Mouse (Mus musculus) cerebellum, adult 2 months (tissue): ENCODE results near the gene Ksr1. TPM values are rescaled to one million over a fixed set of nuclear protein-coding genes. Genes with fewer than 3 reads are reported as not detected.

Experiments used
- DNase-seq, 2 experiments: peaks; one replicate each; pipeline ENCODE4 v3.0.0; 2021
- H3K27ac ChIP-seq: fragments of 200-500 bp; 2 replicates; pipeline ENCODE4 v1.5.1; 2012; ENCODE audit warnings: low read length, control low read depth, inconsistent platforms; ENCODE audit not compliant: insufficient read depth
- H3K27me3 ChIP-seq: fragments of 200-500 bp; 2 replicates; pipeline ENCODE4 v1.6.1; 2012; ENCODE audit warnings: inconsistent platforms, mild to moderate bottlenecking, low read length, moderate library complexity; ENCODE audit not compliant: control insufficient read depth, insufficient read depth
- H3K4me1 ChIP-seq: fragments of 200-500 bp; 2 replicates; pipeline ENCODE4 v1.6.1; 2011; ENCODE audit warnings: low read length; ENCODE audit not compliant: control insufficient read depth, insufficient read depth
- H3K4me3 ChIP-seq: fragments of 200-500 bp; replicated peaks from 2 replicates; pipeline ENCODE3; 2011; ENCODE audit warnings: mild to moderate bottlenecking, low read depth, low read length, control low read depth; ENCODE audit not compliant: insufficient read depth
- CTCF ChIP-seq: fragments of 200-500 bp; IDR thresholded peaks from 2 replicates; pipeline ENCODE4 v1.5.1; 2011; ENCODE audit warnings: low read depth, mild to moderate bottlenecking, control low read depth, low read length, moderate library complexity, borderline replicate concordance; ENCODE audit not compliant: insufficient read depth
- POLR2A ChIP-seq: fragments of 200-500 bp; IDR thresholded peaks from 2 replicates; pipeline ENCODE4 v1.6.1; 2011; ENCODE audit warnings: low read length, control low read depth, borderline replicate concordance; ENCODE audit not compliant: insufficient read depth
- WGBS: fragments of 180-500 bp; shearing (Covaris S2); methylation state at CpG from one replicate; pipeline ENCODE4 v1.1.7; 2018; 5-methylcytosine and 5-hydroxymethylcytosine counted together
- polyA plus RNA-seq: library from polyadenylated mRNA; depleted of rRNA; stranded (reverse); fragments of >200 nt; gene quantifications from 2 replicates; pipeline ENCODE4 v1.2.3, GENCODE M21; 2012

The Ksr1 gene
- polyA plus RNA-seq, 1 experiment: 23.2 TPM

DNA sequence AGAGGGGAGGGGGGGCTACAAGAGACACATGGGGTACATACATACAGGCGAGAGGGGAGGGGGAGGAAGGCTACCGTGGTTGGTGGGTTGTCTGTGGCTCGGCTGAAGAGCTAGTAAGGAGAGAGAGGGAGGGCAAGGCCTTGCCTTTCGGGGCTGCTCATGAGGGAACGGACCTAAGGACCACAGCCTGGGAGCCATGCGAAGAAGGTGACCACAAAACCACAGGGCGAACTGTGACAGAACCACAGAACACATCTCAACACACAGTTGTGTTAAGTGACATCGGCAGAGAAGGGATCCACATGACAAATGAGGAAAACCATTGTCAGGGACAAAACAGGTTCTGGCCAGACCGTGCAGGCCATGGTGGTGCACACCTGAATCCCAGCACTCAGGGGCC lies 57.9 kb downstream of the Ksr1 start:
- no peaks in the 10 kb centered on the region for H3K27me3 ChIP-seq
- no peak for DNase-seq
- no peak overlapping the region for H3K4me3 ChIP-seq
- TF ChIP-seq CTCF (no peak), POLR2A (no peak)
- no peak overlapping the region for H3K27ac ChIP-seq
- H3K4me1 ChIP-seq: peaks cover 3% of the 10 kb centered on the region
- 95% methylated on average over 9 of the region's 9 CpGs for WGBS

DNA sequence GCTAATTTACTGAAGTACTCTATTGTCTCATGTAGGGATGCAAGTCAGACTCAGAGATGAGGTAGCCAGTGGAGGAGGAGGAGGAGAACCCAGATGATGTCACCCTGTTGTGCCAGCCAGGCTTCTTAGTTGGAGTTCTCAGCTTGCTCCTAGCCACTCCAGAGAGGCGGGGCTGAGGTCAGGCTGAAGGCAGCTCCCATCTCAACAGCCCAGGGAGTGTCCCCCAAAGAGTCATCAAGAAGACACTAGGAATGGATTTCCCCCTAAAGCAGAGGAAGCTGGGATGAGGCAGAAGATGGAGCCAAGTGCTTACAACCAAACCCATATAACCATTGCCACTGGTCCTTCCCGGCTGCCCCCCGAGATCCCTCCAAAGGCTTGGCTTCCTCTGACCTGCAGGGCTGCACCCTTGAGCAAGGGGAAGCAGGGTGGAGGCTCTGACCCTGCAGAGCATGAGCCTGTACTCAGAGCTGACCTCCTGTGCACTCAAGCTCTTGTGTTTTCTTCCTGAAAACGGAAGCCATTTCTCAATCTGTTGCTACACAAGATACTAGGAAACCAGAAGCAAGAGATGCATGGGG lies 58.4 kb downstream of the Ksr1 start:
- no peak for DNase-seq
- Histone ChIP-seq H3K4me3 (no peak overlapping the region), H3K4me1 (peaks cover 4% of the 10 kb centered on the region), H3K27ac (no peak overlapping the region), H3K27me3 (no peaks in the 10 kb centered on the region)
- 88% methylated on average over 4 of the region's 4 CpGs for WGBS
- TF ChIP-seq POLR2A (no peak), CTCF (no peak)

GRCm38 (mm10) chr11:79086787-79087186 lies 59.4 kb downstream of the Ksr1 start:
- H3K27ac ChIP-seq: no peak overlapping the region
- no peak for DNase-seq
- no peak overlapping the region for H3K4me3 ChIP-seq
- no peaks in the 10 kb centered on the region for H3K27me3 ChIP-seq
- WGBS: 85% methylated on average over 12 of the region's 12 CpGs
- no peak for TF ChIP-seq POLR2A
- no peak for TF ChIP-seq CTCF
- peaks cover 4% of the 10 kb centered on the region for H3K4me1 ChIP-seq

DNA sequence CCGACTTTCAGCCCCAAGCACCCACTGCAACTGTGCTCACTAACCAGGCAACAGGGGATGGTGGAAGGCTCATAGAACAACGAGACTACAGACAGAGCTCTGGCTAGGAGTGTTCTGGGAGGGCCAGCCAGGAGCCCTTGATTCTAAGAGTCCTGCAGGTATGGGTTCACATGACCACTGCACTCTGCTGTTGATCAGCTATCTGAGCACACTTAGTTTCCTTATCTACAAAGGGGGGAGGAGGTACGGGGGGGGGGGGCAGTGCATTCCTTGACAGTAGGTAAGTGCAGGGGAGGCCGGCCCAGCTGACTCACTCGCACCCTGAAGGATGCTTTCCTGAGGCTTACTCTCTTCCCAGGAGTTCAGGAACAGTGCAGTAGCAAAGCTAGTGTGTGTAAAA lies 61.1 kb downstream of the Ksr1 start:
- H3K4me3 ChIP-seq: no peak overlapping the region
- H3K4me1 ChIP-seq: peaks cover 4% of the 10 kb centered on the region
- TF ChIP-seq CTCF: no peak
- no peak for TF ChIP-seq POLR2A
- no peak for DNase-seq
- H3K27ac ChIP-seq: no peak overlapping the region
- 87% methylated on average over 5 of the region's 5 CpGs for WGBS
- no peaks in the 10 kb centered on the region for H3K27me3 ChIP-seq

DNA sequence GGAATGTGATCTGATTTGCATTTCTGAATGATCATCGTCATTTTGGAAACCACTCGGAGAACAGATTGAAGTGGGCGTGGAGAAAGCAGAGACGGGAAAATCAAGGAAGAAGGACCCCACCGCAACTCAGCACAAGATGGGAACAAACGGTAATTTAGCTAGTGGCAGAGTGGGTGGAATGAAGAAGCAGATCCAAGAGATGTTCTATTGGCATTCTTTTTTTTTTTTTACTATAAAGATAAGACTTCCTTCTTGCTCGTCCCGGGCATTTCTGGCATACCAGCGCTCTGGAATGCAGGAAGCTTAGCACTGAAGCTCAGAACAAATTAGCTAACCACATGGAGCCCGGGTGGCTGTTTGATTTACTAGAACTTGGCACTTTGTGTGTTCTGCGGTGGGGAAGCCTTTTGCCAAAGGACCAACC lies 63.2 kb downstream of the Ksr1 start:
- Histone ChIP-seq H3K27me3 (no peaks in the 10 kb centered on the region), H3K27ac (no peak overlapping the region), H3K4me1 (peaks cover 4% of the 10 kb centered on the region), H3K4me3 (no peak overlapping the region)
- peak in 1 of 2 experiments; percentile 27 for DNase-seq
- TF ChIP-seq CTCF (no peak), POLR2A (no peak)
- 19% methylated on average over 11 of the region's 11 CpGs for WGBS

- H3K4me3 ChIP-seq: no peak overlapping the region
- WGBS: 76% methylated on average over 16 of the region's 16 CpGs
- H3K27ac ChIP-seq: no peak overlapping the region
- no peak for TF ChIP-seq POLR2A
- no peak for TF ChIP-seq CTCF
- H3K4me1 ChIP-seq: peaks cover 4% of the 10 kb centered on the region
- no peaks in the 10 kb centered on the region for H3K27me3 ChIP-seq
- DNase-seq: no peak
These were observed 65.0 kb downstream of the Ksr1 start for GRCm38 (mm10) chr11:79080965-79081891.

DNA sequence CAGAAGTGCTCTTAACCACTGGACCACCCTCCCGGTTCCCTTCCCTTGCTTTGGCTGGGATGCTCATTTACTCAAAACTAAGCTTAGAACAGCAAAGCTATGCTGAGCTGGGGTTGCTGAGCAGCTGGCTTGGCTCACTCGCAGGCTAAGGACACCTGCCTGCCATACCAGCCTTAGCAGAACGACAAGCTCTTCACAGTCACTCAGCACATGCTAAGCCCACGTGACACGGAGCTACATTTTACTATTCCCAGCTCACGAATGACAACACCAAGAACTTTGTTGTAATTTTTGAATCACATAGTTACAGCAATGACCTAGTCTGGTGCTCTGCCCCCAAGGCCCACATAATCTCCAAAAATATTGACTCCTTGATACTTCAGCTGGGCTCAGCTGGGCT lies 66.1 kb downstream of the Ksr1 start:
- H3K4me3 ChIP-seq: no peak overlapping the region
- H3K27ac ChIP-seq: no peak overlapping the region
- no peaks in the 10 kb centered on the region for H3K27me3 ChIP-seq
- no peak for TF ChIP-seq CTCF
- no peak for TF ChIP-seq POLR2A
- no peak for DNase-seq
- WGBS: 86% methylated on average over 6 of the region's 6 CpGs
- H3K4me1 ChIP-seq: peaks cover 4% of the 10 kb centered on the region

GRCm38 (mm10) chr11:79076484-79076883 lies 69.7 kb downstream of the Ksr1 start:
- 89% methylated on average over 12 of the region's 12 CpGs for WGBS
- TF ChIP-seq CTCF (no peak), POLR2A (no peak)
- no peak for DNase-seq
- no peaks in the 10 kb centered on the region for H3K27me3 ChIP-seq
- no peak overlapping the region for H3K27ac ChIP-seq
- no peak overlapping the region for H3K4me3 ChIP-seq
- no peaks in the 10 kb centered on the region for H3K4me1 ChIP-seq
